Mouse (Mus musculus): ENCODE results near the gene Cd96. TPM values are rescaled to one million over a fixed set of nuclear protein-coding genes. Genes with fewer than 3 reads are reported as not detected.

Cd96 gene
- total RNA-seq, 1 experiment from 2014 or later, result not detected

Other genes with a start within 250 kb of the Cd96 start
- gene Phldb2, start 166.7 kb downstream of the Cd96 start, total RNA-seq (2021), result 52.2 and 68.2 TPM in 2 replicates
- gene Plcxd2, start 110.0 kb downstream of the Cd96 start, total RNA-seq (2021), result 0.67 and 0.81 TPM in 2 replicates
- gene Gm4737, start 34.8 kb upstream of the Cd96 start, total RNA-seq (2021), result 28.4 and 30.7 TPM in 2 replicates

Data from adrenal gland, postnatal 25 days (tissue).